Mouse (Mus musculus): ENCODE measurements around the gene Doc2a.
"Not testable (repeated sequence)": the region's sequence is repeated elsewhere in the genome, so short reads cannot be mapped to it uniquely, and the experiment has no call there.

- TF ChIP-seq EP300 (IDR thresholded peaks at IDR 0.05; ENCODE audit: insufficient read depth, low read depth, low read length); CTCF (IDR thresholded peaks at IDR 0.05): not testable (repeated sequence)
These were observed 52.6 kb downstream of the Doc2a start for GRCm38 (mm10) chr7:126899781-126900180.
